Mouse (Mus musculus): ENCODE data around the gene Arfgap2.
"Not testable (repeated sequence)": the region's sequence is repeated elsewhere in the genome, so short reads cannot be mapped to it uniquely, and the experiment has no call there.

- not testable (repeated sequence) for TF ChIP-seq EP300 (IDR thresholded peaks at IDR 0.05; ENCODE audit: low read depth)
- TF ChIP-seq CTCF (IDR thresholded peaks at IDR 0.05; ENCODE audit: low read depth) = peak; percentile 43
Observed at GRCm38 (mm10) chr2:91237511-91238080, 27.2 kb upstream of the Arfgap2 start.
